Mouse (Mus musculus) kidney, embryonic 15.5 days (tissue): ENCODE data around the gene Lztr1. TPM values are rescaled to one million over a fixed set of nuclear protein-coding genes. Genes with fewer than 3 reads are reported as not detected.
A peak's percentile ranks its signal among the peaks of the same experiment; 100 is the strongest.
"Not testable (repeated sequence)": the region's sequence is repeated elsewhere in the genome, so short reads cannot be mapped to it uniquely, and the experiment has no call there.

ENCODE experiments used
- ATAC-seq: fragments of 200-750 bp; cut with Nextera tagmentation; replicated peaks from 2 replicates; pipeline ENCODE4 v1.8.0; 2017; ENCODE audit warnings: moderate TSS enrichment; ENCODE audit not compliant: low FRiP score
- H3K27ac ChIP-seq: fragments of 300-500 bp; sonication (generic); 2 replicates; pipeline ENCODE4 v1.5.1; 2015; ENCODE audit warnings: mild to moderate bottlenecking, inconsistent platforms
- H3K27me3 ChIP-seq: fragments of 300-500 bp; sonication (generic); 2 replicates; pipeline ENCODE4 v1.6.1; 2015; ENCODE audit warnings: inconsistent platforms
- H3K36me3 ChIP-seq: fragments of 300-500 bp; sonication (generic); 2 replicates; pipeline ENCODE4 v1.6.1; 2015; ENCODE audit warnings: inconsistent platforms
- H3K4me1 ChIP-seq: fragments of 300-500 bp; sonication (generic); 2 replicates; pipeline ENCODE4 v1.6.1; 2015; ENCODE audit warnings: inconsistent platforms
- H3K4me2 ChIP-seq: fragments of 300-500 bp; sonication (generic); 2 replicates; pipeline ENCODE4 v1.6.1; 2015; ENCODE audit warnings: moderate library complexity, mild to moderate bottlenecking, inconsistent platforms
- H3K4me3 ChIP-seq: fragments of 300-500 bp; sonication (generic); replicated peaks from 2 replicates; pipeline ENCODE4 v1.5.1; 2015; ENCODE audit warnings: mild to moderate bottlenecking, inconsistent platforms
- H3K9ac ChIP-seq: fragments of 300-500 bp; sonication (generic); 2 replicates; pipeline ENCODE4 v1.6.1; 2015; ENCODE audit warnings: mild to moderate bottlenecking, inconsistent platforms
- H3K9me3 ChIP-seq: fragments of 300-500 bp; sonication (generic); replicated peaks from 2 replicates; pipeline ENCODE4 v1.6.1; 2016; ENCODE audit warnings: inconsistent platforms
- WGBS: fragments of 180-500 bp; shearing (Covaris S2); methylation state at CpG from one replicate; pipeline ENCODE4 v1.1.7; 2015; ENCODE audit warnings: mixed read lengths; 5-methylcytosine and 5-hydroxymethylcytosine counted together
- polyA plus RNA-seq: library from polyadenylated mRNA; unstranded; fragments of >200 nt; fragmentation: Nextera tagmentation; extraction: Ambion mirVana; gene quantifications from 2 replicates; pipeline ENCODE4 v1.2.1, GENCODE M21; 2015

Gene Lztr1
- polyA plus RNA-seq, 1 experiment from 2014 or later = 96.0 TPM

GRCm38 (mm10) chr16:17532676-17533329 is 24.3 kb downstream of the Lztr1 start:
- H3K4me2 ChIP-seq = no peak overlapping the region
- H3K27ac ChIP-seq = no peak overlapping the region
- no peaks in the 10 kb centered on the region for H3K27me3 ChIP-seq
- peaks cover 18% of the 10 kb centered on the region for H3K36me3 ChIP-seq
- no peaks in the 10 kb centered on the region for H3K9me3 ChIP-seq
- no peak overlapping the region for H3K4me3 ChIP-seq
- ATAC-seq = no peak
- no peak overlapping the region for H3K9ac ChIP-seq
- WGBS = 76% methylated on average over 14 of the region's 14 CpGs
- H3K4me1 ChIP-seq = peaks cover 25% of the 10 kb centered on the region

GRCm38 (mm10) chr16:17536584-17536983 is 28.1 kb downstream of the Lztr1 start:
- H3K4me1 ChIP-seq = peaks cover 6% of the 10 kb centered on the region
- no peak overlapping the region for H3K9ac ChIP-seq
- no peaks in the 10 kb centered on the region for H3K36me3 ChIP-seq
- no peaks in the 10 kb centered on the region for H3K9me3 ChIP-seq
- H3K27ac ChIP-seq = no peak overlapping the region
- H3K4me2 ChIP-seq = no peak overlapping the region
- H3K4me3 ChIP-seq = no peak overlapping the region
- no peak for ATAC-seq
- WGBS = 94% methylated on average over 3 of the region's 3 CpGs
- peaks cover 4% of the 10 kb centered on the region; the same call in 1 of the 2 replicates for H3K27me3 ChIP-seq

GRCm38 (mm10) chr16:17542632-17543031 is 34.1 kb downstream of the Lztr1 start:
- no peaks in the 10 kb centered on the region for H3K4me1 ChIP-seq
- H3K9ac ChIP-seq = no peak overlapping the region
- WGBS = 86% methylated on average over 2 of the region's 2 CpGs
- H3K4me3 ChIP-seq = no peak overlapping the region
- H3K27ac ChIP-seq = no peak overlapping the region
- no peaks in the 10 kb centered on the region for H3K36me3 ChIP-seq
- no peaks in the 10 kb centered on the region for H3K9me3 ChIP-seq
- no peak overlapping the region for H3K4me2 ChIP-seq
- no peak for ATAC-seq
- peaks cover 20% of the 10 kb centered on the region for H3K27me3 ChIP-seq

GRCm38 (mm10) chr16:17552837-17553236 is 44.3 kb downstream of the Lztr1 start:
- ATAC-seq = no peak

GRCm38 (mm10) chr16:17553910-17554685 is 45.6 kb downstream of the Lztr1 start:
- Histone ChIP-seq H3K27ac (peak overlapping the region; percentile 38), H3K9ac (no peak overlapping the region), H3K36me3 (no peaks in the 10 kb centered on the region), H3K4me2 (peak overlapping the region; percentile 51), H3K4me3 (peak overlapping the region; percentile 23), H3K9me3 (no peaks in the 10 kb centered on the region), H3K4me1 (peaks cover 29% of the 10 kb centered on the region), H3K27me3 (0 out of 2 replicates have a peak, but pooled peaks cover 4% of the 10 kb centered on the region)
- WGBS = 12% methylated on average over 18 of the region's 18 CpGs
- peak; percentile 93 for ATAC-seq

More at GRCm38 (mm10) chr16:17552837-17553236, 44.3 kb downstream of the Lztr1 start:
- no peak overlapping the region for H3K27ac ChIP-seq
- H3K4me2 ChIP-seq = no peak overlapping the region
- no peaks in the 10 kb centered on the region for H3K36me3 ChIP-seq
- peaks cover 17% of the 10 kb centered on the region for H3K4me1 ChIP-seq
- H3K9ac ChIP-seq = no peak overlapping the region
- no peaks in the 10 kb centered on the region for H3K9me3 ChIP-seq
- 0 out of 2 replicates have a peak, but pooled peaks cover 4% of the 10 kb centered on the region for H3K27me3 ChIP-seq
- 86% methylated on average over 7 of the region's 7 CpGs for WGBS
- no peak overlapping the region for H3K4me3 ChIP-seq

GRCm38 (mm10) chr16:17554702-17555101 is 46.2 kb downstream of the Lztr1 start:
- 26% methylated on average over 4 of the region's 4 CpGs for WGBS
- peaks cover 35% of the 10 kb centered on the region for H3K4me1 ChIP-seq
- not testable (repeated sequence) for ATAC-seq, H3K9ac ChIP-seq, H3K27me3 ChIP-seq, H3K9me3 ChIP-seq, H3K27ac ChIP-seq, H3K36me3 ChIP-seq, H3K4me3 ChIP-seq
- H3K4me2 ChIP-seq = peak overlapping the region; percentile 51; the same call in 1 of the 2 replicates

DNA sequence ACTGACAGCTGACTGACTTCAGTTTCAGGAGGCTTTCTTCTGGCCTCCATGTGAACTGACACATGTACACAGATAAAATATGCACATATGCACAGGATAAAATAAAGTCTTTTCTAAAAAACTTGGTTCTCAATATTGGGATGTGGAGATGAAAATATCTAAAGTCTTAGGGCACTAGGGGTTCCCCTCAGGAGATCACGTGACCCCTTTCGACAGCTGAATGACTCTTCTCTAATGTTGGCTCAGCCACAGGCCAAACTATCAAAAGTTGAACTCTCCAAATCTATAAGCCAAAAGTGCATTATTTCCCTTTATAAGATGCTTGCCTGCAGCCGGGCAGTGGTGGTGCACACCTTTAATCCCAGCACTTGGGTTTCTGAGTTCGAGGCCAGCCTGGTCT is 47.7 kb downstream of the Lztr1 start:
- 90% methylated on average over 4 of the region's 4 CpGs for whole genome bisulfite sequencing
- no peaks in the 10 kb centered on the region for H3K9me3 ChIP-seq

DNA sequence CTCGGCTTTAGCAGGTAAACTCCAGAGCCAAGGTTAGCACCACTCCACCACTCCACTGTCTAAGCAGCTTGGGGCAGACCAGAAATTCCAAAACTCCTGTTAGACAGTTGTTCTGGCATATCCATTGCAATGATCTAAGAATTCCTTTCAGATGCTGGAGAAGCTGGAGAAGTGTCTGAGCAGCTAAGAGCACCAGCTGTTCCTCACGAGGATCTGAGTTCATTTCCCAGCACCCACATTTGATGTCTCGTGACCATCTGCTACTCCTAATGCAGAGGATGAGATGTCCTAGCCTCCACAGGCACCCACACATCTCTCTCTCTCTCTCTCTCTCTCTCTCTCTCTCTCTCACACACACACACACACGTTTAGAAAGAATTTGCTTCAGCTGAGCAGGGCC is 48.4 kb downstream of the Lztr1 start:
- 0 out of 2 replicates have a peak, but pooled peaks cover 4% of the 10 kb centered on the region for H3K27me3 ChIP-seq
- ATAC-seq = no peak
- no peak overlapping the region for H3K27ac ChIP-seq
- no peak overlapping the region for H3K4me3 ChIP-seq
- H3K9me3 ChIP-seq = no peaks in the 10 kb centered on the region
- H3K4me2 ChIP-seq = no peak overlapping the region
- 56% methylated on average over 4 of the region's 4 CpGs for WGBS
- H3K9ac ChIP-seq = no peak overlapping the region
- H3K36me3 ChIP-seq = no peaks in the 10 kb centered on the region
- H3K4me1 ChIP-seq = peaks cover 51% of the 10 kb centered on the region

More for the DNA sequence above, 47.7 kb downstream of the Lztr1 start:
- Histone ChIP-seq H3K27me3 (0 out of 2 replicates have a peak, but pooled peaks cover 4% of the 10 kb centered on the region), H3K4me3 (no peak overlapping the region), H3K4me2 (no peak overlapping the region), H3K4me1 (peaks cover 45% of the 10 kb centered on the region), H3K27ac (no peak overlapping the region), H3K36me3 (no peaks in the 10 kb centered on the region), H3K9ac (no peak overlapping the region)
- ATAC-seq = no peak

DNA sequence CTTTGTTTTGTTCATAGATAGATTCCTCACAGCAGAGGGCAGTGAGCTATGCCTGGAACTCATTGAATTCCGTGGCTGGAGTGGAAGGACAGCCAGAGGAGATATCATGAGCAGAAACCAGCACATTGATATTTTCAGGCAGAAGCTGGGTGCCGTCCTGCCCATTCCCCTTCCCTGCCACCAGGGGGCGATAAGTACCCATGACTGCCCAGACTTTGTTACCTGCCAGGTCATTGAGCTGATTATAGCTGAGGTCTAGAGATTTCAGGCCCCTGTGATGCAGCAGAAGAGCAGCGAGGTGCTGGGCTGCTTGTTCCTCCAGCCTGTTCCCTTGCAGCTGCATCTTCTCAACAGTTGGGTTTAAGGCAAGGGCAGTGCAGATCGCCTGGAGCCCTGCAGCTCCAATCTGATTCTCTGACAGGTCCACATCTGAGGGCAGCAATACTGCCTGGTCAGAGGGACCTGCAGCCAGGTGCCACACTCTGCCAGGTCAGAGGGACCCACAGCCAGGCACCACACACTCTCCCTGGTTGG is 49.5 kb downstream of the Lztr1 start:
- 1% methylated on average over 5 of the region's 5 CpGs for WGBS
- Histone ChIP-seq H3K36me3 (no peaks in the 10 kb centered on the region), H3K4me3 (no peak overlapping the region), H3K4me1 (peaks cover 58% of the 10 kb centered on the region), H3K27me3 (peaks cover 8% of the 10 kb centered on the region), H3K9me3 (no peaks in the 10 kb centered on the region), H3K9ac (no peak overlapping the region), H3K27ac (peak overlapping the region; percentile 75), H3K4me2 (peak overlapping the region; percentile 52)
- no peak for ATAC-seq

DNA sequence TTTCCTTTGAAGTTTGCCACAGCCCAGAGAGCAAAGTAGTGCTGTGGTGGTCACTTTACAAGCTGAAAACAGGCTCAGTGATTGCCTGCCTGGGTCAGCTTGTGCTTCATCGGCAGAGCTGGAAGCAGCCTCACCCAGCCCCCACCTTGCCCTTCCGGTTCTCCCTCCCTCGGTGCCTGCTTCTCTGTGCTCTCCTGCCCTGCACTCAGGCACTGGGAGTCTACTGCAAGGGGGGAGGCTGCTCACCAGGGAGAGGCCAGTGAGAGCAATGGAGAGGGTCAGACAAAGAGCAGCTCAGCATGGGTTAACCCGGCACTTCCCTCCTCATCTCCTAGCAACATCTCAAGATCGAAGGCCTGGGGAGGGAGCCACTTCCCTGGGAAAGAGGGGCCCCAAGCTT is 50.3 kb downstream of the Lztr1 start:
- Histone ChIP-seq H3K4me1 (peaks cover 55% of the 10 kb centered on the region), H3K9ac (no peak overlapping the region), H3K36me3 (no peaks in the 10 kb centered on the region), H3K4me2 (peak overlapping the region; percentile 52), H3K27me3 (peaks cover 8% of the 10 kb centered on the region), H3K27ac (peak overlapping the region; percentile 75), H3K4me3 (0 out of 2 replicates have a peak overlapping the region, but pooled peaks have one; percentile 1), H3K9me3 (no peaks in the 10 kb centered on the region)
- ATAC-seq = peak; percentile 30
- under 1% methylated on average over 5 of the region's 5 CpGs for WGBS

- Histone ChIP-seq H3K36me3 (no peaks in the 10 kb centered on the region), H3K9me3 (no peaks in the 10 kb centered on the region), H3K4me2 (peak overlapping the region; percentile 52), H3K27ac (no peak overlapping the region; the same call in 1 of the 2 replicates), H3K27me3 (peaks cover 8% of the 10 kb centered on the region), H3K9ac (no peak overlapping the region), H3K4me3 (0 out of 2 replicates have a peak overlapping the region, but pooled peaks have one; percentile 1), H3K4me1 (peaks cover 48% of the 10 kb centered on the region)
- ATAC-seq = no peak
- 66% methylated on average over 9 of the region's 9 CpGs for WGBS
Measured at GRCm38 (mm10) chr16:17559396-17560027, 51.0 kb downstream of the Lztr1 start.
